Mouse (Mus musculus) forebrain, postnatal 0 days (tissue): ENCODE measurements around the gene Lnpk. TPM values are rescaled to one million over a fixed set of nuclear protein-coding genes. Genes with fewer than 3 reads are reported as not detected.

ENCODE experiments used
- ATAC-seq: fragments of 200-750 bp; cut with Nextera tagmentation; 2 replicates; pipeline ENCODE4 v1.8.0; 2017; ENCODE audit warnings: mild to moderate bottlenecking, moderate library complexity
- DNase-seq: peaks from one replicate; pipeline ENCODE4 v3.0.0-alpha.2; 2015
- H3K27ac ChIP-seq: fragments of 300-500 bp; sonication (generic); 2 replicates; pipeline ENCODE4 v1.5.1; 2014; ENCODE audit warnings: low read depth, mild to moderate bottlenecking, antibody characterized with exemption, low read length, moderate library complexity, mixed read lengths
- H3K27me3 ChIP-seq: fragments of 300-500 bp; sonication (generic); 2 replicates; pipeline ENCODE4 v1.6.1; 2014; ENCODE audit warnings: mild to moderate bottlenecking, low read length, mixed read lengths; ENCODE audit not compliant: insufficient read depth
- H3K36me3 ChIP-seq: fragments of 300-500 bp; sonication (generic); 2 replicates; pipeline ENCODE4 v1.6.1; 2014; ENCODE audit warnings: mild to moderate bottlenecking, moderate library complexity; ENCODE audit not compliant: insufficient read depth
- H3K4me1 ChIP-seq: fragments of 300-500 bp; sonication (generic); 2 replicates; pipeline ENCODE4 v1.6.1; 2014; ENCODE audit warnings: antibody characterized with exemption; ENCODE audit not compliant: insufficient read depth
- H3K4me2 ChIP-seq: fragments of 300-500 bp; sonication (generic); 2 replicates; pipeline ENCODE4 v1.6.1; 2014; ENCODE audit warnings: low read depth, mild to moderate bottlenecking, moderate library complexity
- H3K4me3 ChIP-seq: fragments of 300-500 bp; sonication (generic); 2 replicates; pipeline ENCODE4 v1.5.1; 2014; ENCODE audit warnings: low read depth, low read length, mixed read lengths
- H3K9ac ChIP-seq: fragments of 300-500 bp; sonication (generic); 2 replicates; pipeline ENCODE4 v1.6.1; 2014; ENCODE audit warnings: mild to moderate bottlenecking
- H3K9me3 ChIP-seq: fragments of 300-500 bp; sonication (generic); 2 replicates; pipeline ENCODE4 v1.6.1; 2016; ENCODE audit warnings: low read length
- CTCF ChIP-seq: sonication (generic); IDR thresholded peaks from 2 replicates; pipeline ENCODE4 v1.5.1; 2016; ENCODE audit warnings: antibody characterized with exemption, control low read depth, low read depth
- WGBS: fragments of 180-500 bp; shearing (Covaris S2); extraction: QIAGEN DNeasy Blood & Tissue Kit; methylation state at CpG from one replicate; pipeline ENCODE4 v1.1.7; 2014; 5-methylcytosine and 5-hydroxymethylcytosine counted together
- polyA plus RNA-seq: library from polyadenylated mRNA; unstranded; fragments of >200 nt; fragmentation: Nextera tagmentation; extraction: Ambion mirVana; gene quantifications from 2 replicates; pipeline ENCODE4 v1.2.1, GENCODE M21; 2015
- total RNA-seq: library from RNA; depleted of rRNA; stranded (reverse); fragments of >200 nt; gene quantifications from 2 replicates; pipeline ENCODE4 v1.2.3, GENCODE M21; 2014

Gene Lnpk
- total and polyA plus RNA-seq, 2 experiments from 2014 or later: 32.6 to 67.5 TPM

- Histone ChIP-seq H3K4me1 (no peaks in the 10 kb centered on the region), H3K9ac (no peak overlapping the region), H3K9me3 (no peaks in the 10 kb centered on the region), H3K36me3 (peaks cover 6% of the 10 kb centered on the region; the same call in 1 of the 2 replicates), H3K4me3 (no peak overlapping the region), H3K27me3 (no peaks in the 10 kb centered on the region), H3K4me2 (no peak overlapping the region), H3K27ac (no peak overlapping the region)
- no peak for ATAC-seq
- 97% methylated on average over 2 of the region's 2 CpGs for WGBS
- no peak for TF ChIP-seq CTCF
- DNase-seq: no peak
These were observed 20.1 kb downstream of the Lnpk start for GRCm38 (mm10) chr2:74559092-74559491.

GRCm38 (mm10) chr2:74557451-74557850 lies 21.8 kb downstream of the Lnpk start:
- H3K36me3 ChIP-seq: peaks cover 11% of the 10 kb centered on the region; the same call in 1 of the 2 replicates
- ATAC-seq (no peak), DNase-seq (no peak)
- WGBS: 75% methylated on average over 2 of the region's 2 CpGs
- H3K27ac ChIP-seq: no peak overlapping the region
- no peaks in the 10 kb centered on the region for H3K4me1 ChIP-seq
- H3K4me3 ChIP-seq: no peak overlapping the region
- TF ChIP-seq CTCF: no peak
- no peaks in the 10 kb centered on the region for H3K27me3 ChIP-seq
- H3K4me2 ChIP-seq: no peak overlapping the region
- H3K9ac ChIP-seq: no peak overlapping the region
- H3K9me3 ChIP-seq: no peaks in the 10 kb centered on the region

- no peak overlapping the region for H3K27ac ChIP-seq
- H3K4me1 ChIP-seq: no peaks in the 10 kb centered on the region
- H3K9me3 ChIP-seq: no peaks in the 10 kb centered on the region
- no peak overlapping the region for H3K4me3 ChIP-seq
- H3K36me3 ChIP-seq: peaks cover 8% of the 10 kb centered on the region; the same call in 1 of the 2 replicates
- H3K4me2 ChIP-seq: no peak overlapping the region
- no peak overlapping the region for H3K9ac ChIP-seq
- no peak for TF ChIP-seq CTCF
- no peak for ATAC-seq
- H3K27me3 ChIP-seq: no peaks in the 10 kb centered on the region
- no peak for DNase-seq
These were observed 27.3 kb downstream of the Lnpk start for GRCm38 (mm10) chr2:74551929-74552328.

- DNase-seq (no peak), ATAC-seq (no peak)
These were observed 30.9 kb downstream of the Lnpk start for GRCm38 (mm10) chr2:74548306-74548705.

DNA sequence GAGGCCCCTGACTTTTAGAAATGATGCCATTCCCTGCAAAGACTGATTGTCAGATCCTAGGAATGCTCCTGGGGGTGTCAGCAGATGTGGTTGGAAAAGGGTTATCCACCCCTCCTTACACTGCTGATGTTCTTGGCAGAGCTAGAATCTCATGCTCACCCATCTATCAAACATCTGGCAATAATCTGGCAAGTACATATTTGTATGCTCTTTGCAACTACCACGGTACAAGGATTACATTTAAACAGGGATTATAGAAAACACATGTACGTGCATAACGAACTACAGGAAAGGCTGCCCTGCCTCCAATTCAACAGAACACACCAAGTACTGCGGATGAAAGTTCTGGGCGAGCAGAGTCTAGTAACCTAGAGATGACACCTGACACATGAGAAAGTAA lies 70.9 kb downstream of the Lnpk start:
- no peak for ATAC-seq

More at GRCm38 (mm10) chr2:74548306-74548705, 30.9 kb downstream of the Lnpk start:
- Histone ChIP-seq H3K27me3 (no peaks in the 10 kb centered on the region), H3K36me3 (0 out of 2 replicates have a peak, but pooled peaks cover 4% of the 10 kb centered on the region), H3K9ac (no peak overlapping the region), H3K4me3 (no peak overlapping the region), H3K4me1 (no peaks in the 10 kb centered on the region), H3K4me2 (no peak overlapping the region), H3K27ac (no peak overlapping the region), H3K9me3 (no peaks in the 10 kb centered on the region)
- TF ChIP-seq CTCF: no peak
- WGBS: 31% methylated on average over 2 of the region's 2 CpGs

GRCm38 (mm10) chr2:74506439-74506838 lies 72.8 kb downstream of the Lnpk start:
- Histone ChIP-seq H3K27me3 (no peaks in the 10 kb centered on the region), H3K4me3 (no peak overlapping the region), H3K9ac (no peak overlapping the region), H3K27ac (no peak overlapping the region), H3K4me2 (no peak overlapping the region), H3K36me3 (no peaks in the 10 kb centered on the region), H3K4me1 (no peaks in the 10 kb centered on the region), H3K9me3 (no peaks in the 10 kb centered on the region)
- 34% methylated on average over 8 of the region's 8 CpGs for WGBS
- no peak for DNase-seq
- no peak for ATAC-seq
- TF ChIP-seq CTCF: no peak

More for the DNA sequence above, 70.9 kb downstream of the Lnpk start:
- no peak for TF ChIP-seq CTCF
- Histone ChIP-seq H3K36me3 (no peaks in the 10 kb centered on the region), H3K27ac (no peak overlapping the region), H3K4me1 (no peaks in the 10 kb centered on the region), H3K9ac (no peak overlapping the region), H3K4me3 (no peak overlapping the region), H3K9me3 (no peaks in the 10 kb centered on the region), H3K4me2 (no peak overlapping the region), H3K27me3 (no peaks in the 10 kb centered on the region)
- 88% methylated on average over 5 of the region's 5 CpGs for WGBS
- DNase-seq: no peak

DNA sequence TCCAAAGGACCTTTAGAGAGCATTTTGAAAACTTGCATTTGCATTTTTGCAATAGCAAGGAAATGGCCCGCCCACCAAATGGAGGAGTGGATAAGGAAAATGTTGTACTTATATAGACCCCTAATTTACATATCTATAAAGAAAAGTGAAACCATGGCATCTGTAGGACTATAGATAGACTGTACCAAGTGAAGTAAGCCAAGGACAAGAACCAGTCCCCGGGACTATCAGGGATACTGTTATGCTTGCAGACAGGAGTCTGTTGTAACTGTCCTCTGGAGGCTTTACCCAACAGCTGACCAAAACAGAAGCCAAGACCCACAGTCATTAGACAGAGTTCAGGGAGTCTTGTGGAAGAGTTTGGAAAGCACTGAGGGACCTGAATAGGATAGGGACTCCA lies 78.9 kb downstream of the Lnpk start:
- 79% methylated on average over 2 of the region's 2 CpGs for WGBS
- Histone ChIP-seq H3K9me3 (no peaks in the 10 kb centered on the region), H3K4me2 (no peak overlapping the region), H3K27me3 (no peaks in the 10 kb centered on the region), H3K27ac (no peak overlapping the region), H3K9ac (no peak overlapping the region), H3K4me3 (no peak overlapping the region), H3K4me1 (no peaks in the 10 kb centered on the region), H3K36me3 (no peaks in the 10 kb centered on the region)
- TF ChIP-seq CTCF: no peak
- ATAC-seq (no peak), DNase-seq (no peak)
